ENCODE assay signal across 9 mouse cellular contexts in the genomic region with DNA sequence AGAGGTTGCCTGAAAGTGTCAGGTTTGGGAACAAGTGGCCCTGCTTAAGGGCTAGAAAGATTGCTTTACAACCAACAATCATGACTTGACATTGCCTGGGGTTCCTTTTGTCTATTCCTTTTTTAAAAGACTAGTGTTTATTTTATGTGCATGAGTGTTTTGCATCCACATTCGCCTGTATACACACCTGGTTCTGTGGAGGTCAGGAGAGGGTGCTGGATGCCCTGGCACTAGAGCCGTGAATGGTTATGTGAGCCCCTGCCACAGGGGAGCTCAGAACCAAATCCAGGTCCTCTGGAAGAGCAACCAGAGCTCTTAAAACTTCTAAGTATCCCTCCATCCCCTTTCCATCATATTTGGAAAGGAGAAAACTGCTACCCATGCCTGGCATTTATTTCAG. TPM values are rescaled to one million over a fixed set of nuclear protein-coding genes. Genes with fewer than 3 reads are reported as not detected.
A peak's percentile ranks its signal among the peaks of the same experiment; 100 is the strongest.
DNase-seq lines count a peak whose midpoint lies in the region; ATAC-seq lines count a peak whose summit lies in the region.
"Had no signal": no experiment of that assay in that cellular context is flagged by ENCODE, and none has a peak within 500 bp of the region (broad histone marks: within the 10 kb centered on the region; RNA-seq: fewer than 3 reads in every experiment).

No protein-coding gene starts in this region.

- H3K4me2 ChIP-seq in forebrain, embryonic 15.5 days (replicated peaks): peak overlapping the region; percentile 54
- H3K4me2 ChIP-seq in liver, embryonic 15.5 days: peak overlapping the region; percentile 79

- H3K36me3 ChIP-seq in forebrain, embryonic 15.5 days: peaks cover 10% of the 10 kb centered on the region; the same call in 1 of the 2 replicates
- peaks cover 9% of the 10 kb centered on the region; the same call in 1 of the 2 replicates for H3K36me3 ChIP-seq in liver, embryonic 15.5 days (replicated peaks)

- H3K9me3 ChIP-seq in forebrain, embryonic 15.5 days: no peaks in the 10 kb centered on the region
- H3K9me3 ChIP-seq in liver, embryonic 15.5 days (replicated peaks): no peaks in the 10 kb centered on the region

- H3K4me1 ChIP-seq in forebrain, embryonic 15.5 days: peaks cover 44% of the 10 kb centered on the region
- peaks cover 55% of the 10 kb centered on the region for H3K4me1 ChIP-seq in liver, embryonic 15.5 days (replicated peaks)

- peak overlapping the region; percentile 94 for H3K9ac ChIP-seq in forebrain, embryonic 15.5 days (replicated peaks)
- peak overlapping the region; percentile 88 for H3K9ac ChIP-seq in liver, embryonic 15.5 days

- peak overlapping the region; percentile 98 for H3K27ac ChIP-seq in forebrain, embryonic 15.5 days (replicated peaks)
- 0 out of 2 replicates have a peak overlapping the region, but pooled peaks have one; percentile 10 for H3K27ac ChIP-seq in liver, embryonic 15.5 days (replicated peaks)

- DNase-seq in heart, adult 11 months: peak; percentile 64
- DNase-seq in heart, adult 9 months (ENCODE audit: low spot score in 2 of 2): no peak
- DNase-seq in 3T3-L1 (ENCODE audit: low read depth, low spot score): peak; percentile 21
- DNase-seq in ovary, postnatal 10 days (ENCODE audit: low spot score): no peak
- no peak for DNase-seq in spleen, postnatal 4 days (ENCODE audit: low spot score in 2 of 2)
- no peak for DNase-seq in right cerebral cortex, postnatal 4 days

- ATAC-seq in forebrain, embryonic 15.5 days (replicated peaks): no peak
- no peak for ATAC-seq in liver, embryonic 15.5 days (ENCODE audit: insufficient read depth)

- 52% methylated on average over 2 of the region's 2 CpGs for WGBS in forebrain, embryonic 15.5 days
- WGBS in liver, embryonic 15.5 days (ENCODE audit: insufficient replicate concordance): 57% methylated on average over 2 of the region's 2 CpGs

- H3K27me3 ChIP-seq in forebrain, embryonic 15.5 days: no peaks in the 10 kb centered on the region
- no peaks in the 10 kb centered on the region for H3K27me3 ChIP-seq in liver, embryonic 15.5 days

- peak overlapping the region; percentile 94 for H3K4me3 ChIP-seq in forebrain, embryonic 15.5 days
- H3K4me3 ChIP-seq in liver, embryonic 15.5 days (replicated peaks): peak overlapping the region; percentile 72

RNA-seq across cellular contexts. Expression of gene Prn, which starts 1.1 kb away (rescaled TPM):
- polyA plus RNA-seq in forebrain, embryonic 15.5 days (2015; fragmentation: Nextera tagmentation; extraction: Ambion mirVana): 0.22 TPM in 1 of 2 replicates, not detected in the other
- 0.12 TPM in 1 of 2 replicates, not detected in the other for polyA plus RNA-seq in liver, embryonic 15.5 days (2015; fragmentation: Nextera tagmentation; extraction: Ambion mirVana)
- polyA plus RNA-seq: CD4-positive, CD25-positive, alpha-beta regulatory T cell, adult 4 months had no signal

RNA-seq across cellular contexts. Expression of gene Prnp, which starts 1.1 kb away (rescaled TPM):
- polyA plus RNA-seq in forebrain, embryonic 15.5 days (2015; fragmentation: Nextera tagmentation; extraction: Ambion mirVana): 168 and 184 TPM in 2 replicates
- polyA plus RNA-seq in liver, embryonic 15.5 days (2015; fragmentation: Nextera tagmentation; extraction: Ambion mirVana): 32.1 and 34.1 TPM in 2 replicates

RNA-seq across cellular contexts. Expression of gene Prnd, which starts 39.8 kb away (rescaled TPM):
- polyA plus RNA-seq in forebrain, embryonic 15.5 days (2015; fragmentation: Nextera tagmentation; extraction: Ambion mirVana): 10.0 and 12.4 TPM in 2 replicates
- polyA plus RNA-seq in liver, embryonic 15.5 days (2015; fragmentation: Nextera tagmentation; extraction: Ambion mirVana): 0.37 and 0.56 TPM in 2 replicates

RNA-seq across cellular contexts. Expression of gene Erv3, which starts 51.3 kb away (rescaled TPM):
- polyA plus RNA-seq in forebrain, embryonic 15.5 days (2015; fragmentation: Nextera tagmentation; extraction: Ambion mirVana): not detected in 2 replicates
- not detected in 2 replicates for polyA plus RNA-seq in liver, embryonic 15.5 days (2015; fragmentation: Nextera tagmentation; extraction: Ambion mirVana)
- polyA plus RNA-seq: CD4-positive, CD25-positive, alpha-beta regulatory T cell, adult 4 months had no signal

Comparison
In these comparisons a context has a peak if more than half of its experiments do, and no peak if none do; other contexts are left out.
1. DNase-seq: peak in heart, adult 11 months (single experiment) and 3T3-L1 (single experiment); none in heart, adult 9 months (0 of 2), ovary, postnatal 10 days (single experiment), spleen, postnatal 4 days (0 of 2) and right cerebral cortex, postnatal 4 days (single experiment).